Mouse (Mus musculus): ENCODE measurements around the gene Trp53i11. TPM values are rescaled to one million over a fixed set of nuclear protein-coding genes. Genes with fewer than 3 reads are reported as not detected.

Trp53i11 gene
- total and polyA plus RNA-seq, 3 experiments = not detected

DNA sequence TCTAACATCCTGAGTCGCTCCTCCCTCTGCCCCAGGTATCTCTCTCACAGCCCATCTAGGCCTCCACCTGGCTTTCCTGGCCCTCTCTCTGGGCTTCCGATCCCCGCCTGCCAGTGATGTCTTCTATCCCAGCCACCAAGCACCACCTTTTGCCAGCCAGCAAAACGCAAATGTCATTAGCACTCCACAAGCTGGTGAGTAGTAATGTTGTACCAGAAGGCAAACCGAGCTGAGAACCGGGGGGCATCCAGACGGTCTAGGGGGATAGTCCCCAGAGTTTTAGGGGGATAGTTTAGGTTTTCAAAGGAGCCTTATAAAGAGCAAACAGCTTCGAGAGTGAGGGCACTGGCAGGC is 56.7 kb downstream of the Trp53i11 start:
- no peak for TF ChIP-seq MAFK (IDR thresholded peaks at IDR 0.05; ENCODE audit: borderline replicate concordance, low read depth, low read length)
- TF ChIP-seq POLR2A (IDR thresholded peaks at IDR 0.05; ENCODE audit: control insufficient read depth in 1 of 2, insufficient read depth in 1 of 2, low read depth in 1 of 2, low read length in 2 of 2, poor library complexity in 1 of 2) = no peak
- no peak for TF ChIP-seq ZC3H11A (IDR thresholded peaks at IDR 0.05; ENCODE audit: low read depth, low read length)
- TF ChIP-seq ZMIZ1 (IDR thresholded peaks at IDR 0.05; ENCODE audit: low read depth, low read length) = no peak
- TF ChIP-seq MYB (IDR thresholded peaks at IDR 0.05; ENCODE audit: low read depth, low read length) = no peak
- TF ChIP-seq USF1 (IDR thresholded peaks at IDR 0.05; ENCODE audit: low read depth, low read length) = no peak
- no peak for TF ChIP-seq ZNF384 (IDR thresholded peaks at IDR 0.05; ENCODE audit: low read depth, low read length)
- TF ChIP-seq TBP (IDR thresholded peaks at IDR 0.05; ENCODE audit: low read depth, low read length) = no peak
- no peak for TF ChIP-seq GABPA (IDR thresholded peaks at IDR 0.05; ENCODE audit: low read depth, low read length)
- Histone ChIP-seq H3K27me3 (ENCODE audit: control insufficient read depth in 1 of 2, insufficient read depth in 2 of 2, low read length in 2 of 2) (peaks cover 0 to 2% of the 10 kb centered on the region in 2 experiments; a peak in 1 of 4 replicates), H3K27ac (ENCODE audit: control insufficient read depth, low read depth, low read length) (no peak overlapping the region), H3K79me2 (ENCODE audit: control insufficient read depth, insufficient read depth, low read length, poor library complexity) (no peaks in the 10 kb centered on the region), H3K9ac (ENCODE audit: control insufficient read depth, low read depth, low read length, poor library complexity, severe bottlenecking) (no peak overlapping the region), H3K36me3 (ENCODE audit: control insufficient read depth in 1 of 2, insufficient read depth in 2 of 2, low read length in 2 of 2) (no peaks in the 10 kb centered on the region), H3K4me1 (ENCODE audit: control insufficient read depth in 1 of 2, insufficient read depth in 2 of 2, low read length in 2 of 2) (no peaks in the 10 kb centered on the region), H3K9me3 (replicated peaks; ENCODE audit: insufficient read depth, low read length) (no peaks in the 10 kb centered on the region), H3K4me3 (ENCODE audit: control insufficient read depth in 1 of 2, insufficient read depth in 1 of 2, low read depth in 2 of 2, low read length in 2 of 2) (no peak overlapping the region)
- DNase-seq (ENCODE audit: low read depth, low spot score) = no peak

DNA sequence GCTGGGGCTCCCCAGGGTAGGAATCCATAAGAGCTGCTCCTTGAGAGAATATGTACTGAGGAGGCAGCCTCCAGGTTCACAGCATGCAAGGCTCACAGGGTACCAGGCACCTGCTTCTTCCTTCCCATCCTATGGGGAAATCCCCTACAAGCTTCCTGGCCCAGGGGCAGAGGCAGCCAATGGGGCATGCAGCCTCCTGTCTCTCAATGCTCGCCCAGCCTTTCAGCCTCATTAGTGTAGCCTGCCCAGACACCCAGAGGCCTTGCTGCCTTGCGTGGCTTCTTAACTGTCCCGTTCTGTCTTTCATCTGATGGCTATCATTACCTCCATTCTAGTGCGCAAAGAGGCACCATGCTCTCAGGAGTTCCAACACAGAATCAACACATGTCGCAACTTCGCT is 61.7 kb downstream of the Trp53i11 start:
- no peak overlapping the region for H3K9ac ChIP-seq (ENCODE audit: control insufficient read depth, low read depth, low read length, poor library complexity, severe bottlenecking)
- H3K27me3 ChIP-seq (ENCODE audit: control insufficient read depth in 1 of 2, insufficient read depth in 2 of 2, low read length in 2 of 2) = peaks cover 0 to 2% of the 10 kb centered on the region in 2 experiments; a peak in 1 of 4 replicates
- no peak overlapping the region for H3K4me3 ChIP-seq (ENCODE audit: control insufficient read depth in 1 of 2, insufficient read depth in 1 of 2, low read depth in 2 of 2, low read length in 2 of 2)

DNA sequence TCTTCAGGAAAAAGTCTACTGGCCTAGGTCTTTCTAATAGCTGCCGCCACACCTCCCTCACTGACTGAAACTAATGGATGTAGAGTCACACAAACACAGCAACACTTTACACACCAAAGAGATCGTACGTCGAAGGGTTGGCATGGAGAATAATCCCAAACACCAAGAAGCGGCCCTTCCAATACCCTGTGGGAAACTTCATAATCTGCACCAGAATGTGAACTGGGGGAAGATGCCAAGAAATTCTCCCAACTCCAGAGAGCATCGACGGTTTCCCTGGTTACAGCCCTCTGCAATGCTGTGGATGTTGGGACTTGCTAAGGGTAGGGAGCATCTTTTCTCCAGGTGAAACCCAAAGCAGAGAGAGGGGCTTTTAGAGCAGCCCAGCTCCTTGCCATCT is 63.3 kb downstream of the Trp53i11 start:
- Histone ChIP-seq H3K9ac (ENCODE audit: control insufficient read depth, low read depth, low read length, poor library complexity, severe bottlenecking) (no peak overlapping the region), H3K4me1 (ENCODE audit: control insufficient read depth in 1 of 2, insufficient read depth in 2 of 2, low read length in 2 of 2) (no peaks in the 10 kb centered on the region; a peak in 1 of 4 replicates), H3K27ac (ENCODE audit: control insufficient read depth, low read depth, low read length) (no peak overlapping the region), H3K9me3 (replicated peaks; ENCODE audit: insufficient read depth, low read length) (no peaks in the 10 kb centered on the region), H3K79me2 (ENCODE audit: control insufficient read depth, insufficient read depth, low read length, poor library complexity) (no peaks in the 10 kb centered on the region), H3K27me3 (ENCODE audit: control insufficient read depth in 1 of 2, insufficient read depth in 2 of 2, low read length in 2 of 2) (peaks cover 0 to 2% of the 10 kb centered on the region in 2 experiments; a peak in 1 of 4 replicates), H3K4me3 (ENCODE audit: control insufficient read depth in 1 of 2, insufficient read depth in 1 of 2, low read depth in 2 of 2, low read length in 2 of 2) (no peak overlapping the region), H3K36me3 (ENCODE audit: control insufficient read depth in 1 of 2, insufficient read depth in 2 of 2, low read length in 2 of 2) (no peaks in the 10 kb centered on the region)
- TF ChIP-seq SMC3 (IDR thresholded peaks at IDR 0.05; ENCODE audit: low read depth, low read length) = no peak
- no peak for DNase-seq (ENCODE audit: low read depth, low spot score)

More for the DNA sequence above, 61.7 kb downstream of the Trp53i11 start:
- Histone ChIP-seq H3K36me3 (ENCODE audit: control insufficient read depth in 1 of 2, insufficient read depth in 2 of 2, low read length in 2 of 2) (no peaks in the 10 kb centered on the region), H3K27ac (ENCODE audit: control insufficient read depth, low read depth, low read length) (no peak overlapping the region), H3K4me1 (ENCODE audit: control insufficient read depth in 1 of 2, insufficient read depth in 2 of 2, low read length in 2 of 2) (no peaks in the 10 kb centered on the region; a peak in 1 of 4 replicates), H3K9me3 (replicated peaks; ENCODE audit: insufficient read depth, low read length) (no peaks in the 10 kb centered on the region), H3K79me2 (ENCODE audit: control insufficient read depth, insufficient read depth, low read length, poor library complexity) (no peaks in the 10 kb centered on the region)
- no peak for TF ChIP-seq GATA1 (IDR thresholded peaks at IDR 0.05; ENCODE audit: low read depth, low read length)
- no peak for TF ChIP-seq MYC (IDR thresholded peaks at IDR 0.05; ENCODE audit: low read depth, low read length)
- TF ChIP-seq GABPA (IDR thresholded peaks at IDR 0.05; ENCODE audit: low read depth, low read length) = no peak
- TF ChIP-seq ETS1 (IDR thresholded peaks at IDR 0.05; ENCODE audit: low read depth, low read length) = no peak
- no peak for TF ChIP-seq MYB (IDR thresholded peaks at IDR 0.05; ENCODE audit: low read depth, low read length)
- TF ChIP-seq ELF1 (IDR thresholded peaks at IDR 0.05; ENCODE audit: low read depth, low read length) = no peak
- no peak for TF ChIP-seq CHD2 (IDR thresholded peaks at IDR 0.05; ENCODE audit: low read length)
- no peak for DNase-seq (ENCODE audit: low read depth, low spot score)

Other genes with a start within 250 kb of the Trp53i11 start
- gene Prdm11, start 141.4 kb upstream of the Trp53i11 start, total RNA-seq (2012; rRNA removed) = 5.5 and 5.6 TPM in 2 replicates
- 1 to 10 TPM in 1 of 2 experiments, not detected in 1; 9.2 TPM for gene Prdm11, start 141.4 kb upstream of the Trp53i11 start, polyA plus RNA-seq (2012; ENCODE audit: insufficient read depth in 1 of 2, insufficient read length in 2 of 2, low read depth in 1 of 2, low replicate concordance in 2 of 2, missing spikeins in 1 of 2)
- 1.5 and 2.2 TPM in 2 replicates for gene Tspan18, start 147.0 kb downstream of the Trp53i11 start, total RNA-seq (2012; rRNA removed)
- gene Tspan18, start 147.0 kb downstream of the Trp53i11 start, polyA plus RNA-seq (2012; ENCODE audit: insufficient read depth in 1 of 2, insufficient read length in 2 of 2, low read depth in 1 of 2, low replicate concordance in 2 of 2, missing spikeins in 1 of 2) = 1 to 10 TPM in 1 of 2 experiments, not detected in 1; 4.4 TPM